Mouse (Mus musculus): ENCODE measurements around the gene Scgb2a2.
"Not testable (repeated sequence)": the region's sequence is repeated elsewhere in the genome, so short reads cannot be mapped to it uniquely, and the experiment has no call there.

Gene Scgb2a2

DNA sequence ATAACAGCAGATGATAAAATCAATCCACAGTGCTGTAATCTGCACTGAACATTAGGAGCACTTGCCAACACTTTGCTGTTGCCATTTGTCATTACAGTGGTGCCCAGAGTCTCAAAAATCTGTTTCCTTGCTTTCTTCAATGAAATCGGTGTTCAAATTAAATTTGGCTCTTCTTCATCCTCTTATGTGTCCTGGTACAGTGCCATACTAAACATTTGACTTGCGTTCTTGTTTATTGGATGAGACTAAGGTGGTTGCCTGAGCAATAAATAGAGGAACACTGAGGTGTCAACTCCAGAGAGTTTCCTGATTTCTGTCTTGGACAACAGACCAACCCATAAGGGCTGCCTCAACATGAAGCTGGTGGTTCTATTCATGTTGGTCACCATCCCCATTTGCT lies at the start of gene Scgb2a2:
Scgb2a2 (plus strand) TSS at position 301 of the 400 bp plus-strand sequence.
- no peak for DNase-seq (ENCODE audit: extremely low read depth, insufficient read length, low spot score)

DNA sequence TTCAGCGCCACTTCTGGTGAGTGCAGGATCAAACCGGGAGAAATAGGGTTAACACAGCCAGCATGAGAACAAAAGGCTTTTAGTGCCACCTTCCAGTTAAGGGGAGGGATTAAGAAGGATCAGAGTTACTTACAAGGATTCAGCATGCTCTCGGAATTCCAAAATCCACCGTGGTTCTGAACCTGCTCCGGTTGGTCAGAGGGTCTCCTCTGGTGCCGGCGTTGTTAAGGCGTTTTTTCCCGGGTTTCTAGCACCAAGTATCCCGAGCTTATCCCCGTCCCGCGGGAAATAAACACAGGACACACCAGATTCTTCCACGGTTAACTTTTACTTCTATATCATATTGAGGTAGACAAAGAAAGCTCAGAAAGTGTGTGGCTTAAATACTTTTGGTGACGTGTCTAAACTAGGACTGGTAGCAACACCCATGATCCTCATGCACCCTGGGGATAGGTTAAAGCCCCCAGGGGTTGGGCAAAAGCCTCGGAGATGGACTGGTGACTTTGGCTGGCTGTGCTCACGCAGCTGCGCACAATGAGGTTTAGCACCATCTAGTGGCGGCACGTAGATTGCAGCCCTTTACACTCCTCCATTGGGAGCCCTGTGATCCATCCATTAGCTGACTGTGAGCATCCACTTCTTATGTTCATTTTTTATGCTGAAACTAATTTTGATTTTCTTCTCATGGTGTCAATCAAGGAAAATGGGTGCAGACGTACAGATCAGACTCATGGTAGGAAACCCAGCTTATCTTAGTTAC lies 10.6 kb upstream of the Scgb2a2 start:
- peak; percentile 33 for DNase-seq (ENCODE audit: extremely low read depth, insufficient read length, low spot score)

DNA sequence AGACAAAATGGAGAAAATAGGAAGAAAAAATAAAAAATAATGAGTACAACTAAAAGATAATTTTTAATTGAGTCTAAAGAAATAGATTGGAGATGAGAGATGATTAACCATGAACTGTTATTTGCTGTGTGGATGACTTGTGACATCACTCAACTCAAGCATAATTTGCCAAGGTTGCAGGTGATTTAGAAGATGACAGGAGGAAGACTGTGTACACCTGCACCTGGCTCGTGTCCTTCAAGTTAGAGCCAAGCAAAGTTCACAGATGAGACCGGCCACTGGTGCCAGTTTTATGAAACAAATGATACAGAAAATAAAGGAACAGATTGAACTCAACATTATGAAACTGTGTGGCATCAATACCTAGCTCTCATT lies 10.0 kb upstream of the Scgb2a2 start:
- DNase-seq (ENCODE audit: extremely low read depth, insufficient read length, low spot score) = no peak

- not testable (repeated sequence) for DNase-seq (ENCODE audit: extremely low read depth, insufficient read length, low spot score)
Observed at GRCm38 (mm10) chr19:9849368-9850075, 2.2 kb downstream of the Scgb2a2 start.

- DNase-seq (ENCODE audit: extremely low read depth, insufficient read length, low spot score) = not testable (repeated sequence)
Observed at GRCm38 (mm10) chr19:9860821-9861220, 13.5 kb downstream of the Scgb2a2 start.

DNA sequence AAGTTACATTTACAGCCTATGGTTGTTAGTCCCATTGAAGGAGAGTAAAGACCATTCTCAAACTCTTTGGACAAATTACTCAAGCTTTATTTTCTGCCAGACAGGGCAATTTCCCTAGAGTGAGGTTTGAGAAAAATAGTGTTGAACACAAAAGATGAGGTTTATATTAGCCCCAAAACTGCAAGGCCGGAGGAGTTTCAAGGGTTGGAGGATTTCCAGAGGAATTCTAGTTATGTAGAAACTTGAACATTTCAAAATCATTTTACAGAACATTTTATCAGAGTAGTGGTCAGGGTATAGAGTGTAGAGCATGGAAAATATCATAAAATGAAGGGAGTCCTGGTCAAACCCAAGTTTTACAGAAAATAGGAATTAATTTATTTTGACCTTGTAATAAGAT lies 17.5 kb downstream of the Scgb2a2 start:
- no peak for DNase-seq (ENCODE audit: extremely low read depth, insufficient read length, low spot score)

DNA sequence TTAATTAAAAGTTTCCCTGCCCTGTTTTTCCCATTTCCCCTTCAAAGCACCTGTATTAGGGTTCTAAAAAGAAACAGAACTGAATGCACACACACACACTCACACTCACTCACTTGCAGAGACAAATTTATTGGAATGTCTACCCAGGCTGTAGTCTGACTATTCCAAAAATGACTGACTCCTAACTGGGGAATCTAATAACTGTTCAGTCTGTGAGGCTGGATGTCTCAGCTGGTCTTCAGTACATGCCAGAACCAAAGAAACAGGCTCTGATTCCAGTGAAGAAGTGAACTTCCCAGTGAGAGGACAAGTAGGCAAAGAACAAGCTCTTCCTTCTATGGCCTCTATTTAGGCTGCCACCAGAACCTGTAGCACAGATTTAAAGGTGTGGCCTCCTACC lies 18.1 kb downstream of the Scgb2a2 start:
- DNase-seq (ENCODE audit: extremely low read depth, insufficient read length, low spot score) = no peak

DNA sequence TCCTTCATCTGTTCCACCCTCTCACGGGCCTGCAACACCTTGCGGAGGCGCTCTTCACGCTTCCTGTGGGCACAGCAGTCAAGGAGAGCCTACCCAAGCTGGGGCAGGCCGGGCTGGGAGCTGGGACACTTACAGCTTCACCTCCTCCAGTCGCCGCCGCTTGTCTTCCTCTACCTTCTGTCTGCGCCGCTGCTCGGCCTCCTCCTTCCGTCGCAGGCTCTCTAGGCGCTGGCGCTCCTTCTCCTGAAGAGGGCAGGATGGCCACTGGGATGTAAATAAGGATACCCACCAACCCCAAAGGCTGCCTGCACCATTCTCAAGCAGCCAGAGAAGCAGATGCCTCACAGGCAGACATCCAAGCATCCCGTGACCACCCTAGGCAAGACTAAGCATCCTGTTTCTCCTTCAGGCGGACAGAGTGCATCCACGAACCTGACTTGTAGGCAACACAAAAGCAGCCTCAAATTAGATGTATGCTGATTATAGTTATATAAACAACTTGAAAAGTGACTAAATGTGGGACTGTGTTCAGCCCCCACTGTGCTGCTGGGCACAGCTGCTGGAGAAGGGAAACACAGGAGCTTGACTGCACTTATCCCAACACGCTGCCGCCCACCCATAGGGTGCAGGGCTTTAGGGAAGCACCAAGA lies 30.9 kb downstream of the Scgb2a2 start:
- no peak for DNase-seq (ENCODE audit: extremely low read depth, insufficient read length, low spot score)

GRCm38 (mm10) chr19:9886348-9886747 lies 39.0 kb downstream of the Scgb2a2 start:
- no peak for DNase-seq (ENCODE audit: extremely low read depth, insufficient read length, low spot score)

DNA sequence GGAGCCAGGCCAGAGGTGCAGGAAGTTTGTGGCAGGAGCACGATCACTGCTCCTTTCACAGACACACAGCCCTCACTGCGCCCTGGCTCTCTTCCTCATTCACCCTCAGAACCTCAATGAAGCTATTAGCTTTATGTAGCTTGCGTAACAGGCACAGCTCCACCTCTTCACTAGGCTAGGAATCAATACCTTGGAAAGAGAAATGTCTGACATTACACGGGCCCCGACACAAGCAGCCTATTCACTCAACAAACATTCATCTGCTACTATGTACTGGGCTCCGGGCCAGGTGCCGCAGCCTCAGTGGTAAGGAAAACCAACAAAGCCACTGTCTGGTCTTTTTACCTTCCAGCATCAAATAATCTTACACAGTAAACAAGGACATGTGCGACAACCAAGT lies 39.4 kb downstream of the Scgb2a2 start:
- DNase-seq (ENCODE audit: extremely low read depth, insufficient read length, low spot score) = no peak

DNA sequence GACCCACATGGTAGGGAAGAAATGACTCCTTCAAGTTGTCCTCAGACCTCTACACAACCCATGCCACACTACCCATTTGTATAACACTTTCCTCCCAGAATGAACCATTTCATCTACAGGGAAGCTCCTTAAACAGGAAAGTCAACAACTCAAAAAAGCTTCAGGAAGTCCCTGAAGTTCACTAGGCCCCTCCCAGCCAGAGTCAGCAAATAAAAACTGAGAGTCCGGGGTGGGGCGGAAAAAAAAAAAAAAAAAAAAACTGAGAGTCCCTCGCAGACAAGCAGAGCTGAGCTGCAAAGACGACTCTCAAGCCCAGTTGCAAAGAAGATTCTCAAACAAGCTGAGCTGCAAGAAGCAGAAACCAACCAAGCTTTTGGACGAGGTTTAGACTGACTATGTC lies 48.7 kb downstream of the Scgb2a2 start:
- no peak for DNase-seq (ENCODE audit: extremely low read depth, insufficient read length, low spot score)

DNA sequence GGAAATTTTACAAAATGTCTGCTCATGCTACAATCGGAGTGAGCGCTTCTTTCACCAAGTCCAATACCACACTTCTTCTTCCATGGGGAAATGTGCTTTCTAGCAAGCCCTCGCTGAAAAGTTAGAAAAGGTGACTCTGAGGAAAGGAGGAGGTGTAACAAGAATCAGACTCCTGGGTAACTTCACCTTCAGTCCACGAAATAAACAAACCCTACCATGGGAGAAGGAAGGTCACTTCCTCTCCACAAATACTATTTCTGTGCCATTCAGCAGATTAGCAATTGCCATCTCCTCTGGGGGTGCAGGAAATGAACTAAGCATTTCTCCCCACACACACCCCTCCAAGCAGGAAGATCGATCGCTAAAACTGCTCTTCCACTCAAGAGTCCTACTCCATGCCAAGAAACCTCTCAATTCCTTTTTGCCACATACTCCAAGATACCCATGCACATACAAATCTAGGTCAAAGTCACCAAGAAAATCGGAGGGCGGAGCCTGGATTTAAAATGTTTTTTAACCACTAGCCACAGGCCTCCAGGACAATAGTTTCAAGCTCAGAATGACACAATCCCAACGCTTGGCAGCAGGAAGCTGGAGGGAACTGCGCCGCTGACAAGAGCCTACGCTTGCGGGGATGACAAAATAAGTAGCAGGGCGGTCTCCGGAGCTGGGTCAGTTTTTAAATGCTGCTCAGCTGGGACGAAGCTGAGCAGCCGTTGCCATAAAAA lies 51.1 kb downstream of the Scgb2a2 start:
- no peak for DNase-seq (ENCODE audit: extremely low read depth, insufficient read length, low spot score)

GRCm38 (mm10) chr19:9899072-9899779 lies 51.9 kb downstream of the Scgb2a2 start, which contains the start of gene Incenp:
Gene Incenp, minus strand, starts transcription at chr19:9899551.
- peak; percentile 95 for DNase-seq (ENCODE audit: extremely low read depth, insufficient read length, low spot score)

DNA sequence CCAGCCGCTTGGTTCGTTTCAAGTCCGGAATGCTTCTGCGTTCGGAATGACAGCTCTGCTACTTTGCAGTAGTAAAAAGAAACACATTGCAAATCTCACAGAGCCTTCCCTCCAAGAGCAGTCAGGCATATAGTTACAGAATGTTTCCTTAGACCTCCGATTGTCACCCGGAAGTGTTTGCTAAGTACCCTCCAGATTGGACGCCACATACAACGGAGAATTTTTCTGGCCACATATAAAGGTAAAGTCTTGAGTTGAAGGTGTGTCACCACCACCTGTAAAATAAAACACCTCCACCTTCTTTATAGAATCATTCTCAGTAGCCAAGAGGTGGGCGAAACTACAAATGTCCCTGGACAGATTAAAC lies 52.4 kb downstream of the Scgb2a2 start:
- DNase-seq (ENCODE audit: extremely low read depth, insufficient read length, low spot score) = no peak

DNA sequence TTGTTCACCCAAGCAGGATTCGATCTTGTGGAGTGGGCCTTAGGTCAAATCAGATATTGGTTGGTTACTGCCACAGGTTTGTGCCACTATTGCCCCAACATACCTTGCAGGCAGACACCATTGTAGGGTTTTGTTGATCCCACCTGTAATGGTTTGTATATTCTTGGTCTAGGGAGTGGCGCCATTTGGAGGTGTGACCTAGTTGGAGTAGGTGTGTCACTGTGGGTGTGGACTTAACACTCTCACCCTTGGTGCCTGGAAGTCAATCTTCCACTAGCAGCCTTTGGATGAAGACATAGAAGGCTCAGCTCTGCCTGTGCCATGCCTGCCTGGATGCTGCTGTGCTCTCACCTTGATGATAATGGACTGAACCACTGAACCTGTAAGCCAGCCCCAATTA lies 53.3 kb downstream of the Scgb2a2 start:
- DNase-seq (ENCODE audit: extremely low read depth, insufficient read length, low spot score) = not testable (repeated sequence)

Measured in 3134 (cell line).